Mouse (Mus musculus) CH12.LX (cell line): ENCODE results near the gene Iqca. TPM values are rescaled to one million over a fixed set of nuclear protein-coding genes. Genes with fewer than 3 reads are reported as not detected.
A peak's percentile ranks its signal among the peaks of the same experiment; 100 is the strongest.

Source experiments
- DNase-seq: peaks from one replicate; pipeline ENCODE4 v3.0.0-alpha.2; 2013; ENCODE audit errors: extremely low read depth
- H3K27ac ChIP-seq: 2 replicates; pipeline ENCODE4 v1.5.1; 2012; ENCODE audit warnings: low read depth, mild to moderate bottlenecking, control low read depth, moderate library complexity; ENCODE audit not compliant: insufficient read depth
- H3K27me3 ChIP-seq: replicated peaks from 2 replicates; pipeline ENCODE3; 2012; ENCODE audit warnings: inconsistent platforms
- H3K36me3 ChIP-seq, 2 experiments: replicated peaks in 1 of 2; 2 replicates each; pipeline versions ENCODE3 to v1.6.1; 2012; ENCODE audit warnings: inconsistent platforms in 1 of 2, low read length in 1 of 2, mild to moderate bottlenecking in 1 of 2, mixed read lengths in 1 of 2, moderate library complexity in 1 of 2; ENCODE audit not compliant: control insufficient read depth in 1 of 2, insufficient read depth in 1 of 2
- H3K4me1 ChIP-seq, 2 experiments: 2 replicates each; pipeline ENCODE4 v1.6.1; 2012; ENCODE audit warnings: inconsistent platforms in 1 of 2, moderate library complexity in 1 of 2; ENCODE audit not compliant: insufficient read depth in 2 of 2, control insufficient read depth in 1 of 2
- H3K4me2 ChIP-seq: 2 replicates; pipeline ENCODE4 v1.6.1; 2012; ENCODE audit warnings: low read depth, mild to moderate bottlenecking, control low read depth; ENCODE audit not compliant: poor library complexity, insufficient read depth, severe bottlenecking
- H3K4me3 ChIP-seq, 3 experiments: fragments of 150-350 bp in 1 of 3; sonication (generic) in 1 of 3; replicated peaks in 1 of 3; 2 replicates each; pipeline versions ENCODE3 to v1.5.1; 2011 to 2012; ENCODE audit warnings: low read depth in 2 of 3, low read length in 2 of 3, mild to moderate bottlenecking in 2 of 3, moderate library complexity in 2 of 3, control low read depth in 1 of 3, improper control_type of control experiment in 1 of 3, inconsistent platforms in 1 of 3, mixed read lengths in 1 of 3; ENCODE audit not compliant: poor library complexity in 1 of 3
- H3K79me2 ChIP-seq: replicated peaks from 2 replicates; pipeline ENCODE4 v1.6.1; 2012; ENCODE audit warnings: mild to moderate bottlenecking, moderate library complexity; ENCODE audit not compliant: control insufficient read depth, poor library complexity, insufficient read depth, severe bottlenecking; ENCODE audit errors: extremely low read depth
- H3K9ac ChIP-seq: 2 replicates; pipeline ENCODE4 v1.6.1; 2012; ENCODE audit warnings: low read depth, mild to moderate bottlenecking, control low read depth, moderate library complexity; ENCODE audit not compliant: insufficient read depth
- H3K9me3 ChIP-seq: replicated peaks from 2 replicates; pipeline ENCODE3; 2012; ENCODE audit warnings: low read length, inconsistent platforms, mixed read lengths
- CTCF ChIP-seq, 2 experiments: IDR thresholded peaks in 1 of 2; conservative IDR thresholded peaks in 1 of 2; 2 replicates each; pipeline ENCODE4 v1.5.1; 2011 to 2012; ENCODE audit warnings: low read depth in 2 of 2, low read length in 2 of 2, improper control_type of control experiment in 1 of 2, inconsistent platforms in 1 of 2, mild to moderate bottlenecking in 1 of 2, moderate library complexity in 1 of 2
- ETS1 ChIP-seq: conservative IDR thresholded peaks from 2 replicates; pipeline ENCODE4 v1.6.1; 2012; ENCODE audit warnings: low read depth, mild to moderate bottlenecking, inconsistent platforms, low read length, improper control_type of control experiment, moderate library complexity
- JUN ChIP-seq: IDR thresholded peaks from 2 replicates; pipeline ENCODE4 v1.6.1; 2011; ENCODE audit warnings: low read depth, mild to moderate bottlenecking, low read length, improper control_type of control experiment, moderate library complexity; ENCODE audit not compliant: insufficient read depth
- MEF2A ChIP-seq: IDR thresholded peaks from 2 replicates; pipeline ENCODE4 v1.6.1; 2014; ENCODE audit warnings: low read depth, mild to moderate bottlenecking, inconsistent platforms, low read length, improper control_type of control experiment, borderline replicate concordance
- NELFE ChIP-seq: IDR thresholded peaks from 2 replicates; pipeline ENCODE4 v1.6.1; 2011; ENCODE audit warnings: low read depth, low read length, improper control_type of control experiment
- POLR2A ChIP-seq: IDR thresholded peaks from 2 replicates; pipeline ENCODE4 v1.6.1; 2011; ENCODE audit warnings: low read depth, mild to moderate bottlenecking, improper control_type of control experiment, low read length
- RCOR1 ChIP-seq: conservative IDR thresholded peaks from 2 replicates; pipeline ENCODE4 v1.6.1; 2012; ENCODE audit warnings: low read depth, mild to moderate bottlenecking, inconsistent platforms, low read length, improper control_type of control experiment
- TCF12 ChIP-seq: IDR thresholded peaks from 2 replicates; pipeline ENCODE4 v1.6.1; 2014; ENCODE audit warnings: low read depth, mild to moderate bottlenecking, inconsistent platforms, low read length, improper control_type of control experiment
- dilution Hi-C: fragments of 300-500 bp; cut with MboI; formaldehyde crosslinking; loops from 2 replicates; pipeline ENCODE4 v1.14.3; 2020; ENCODE audit warnings: low sequenced_read_pairs; ENCODE audit not compliant: extremely low pct_unique_long_range_greater_than_20kb, extremely low pct_ligation_motif_present
- in situ Hi-C: fragments of 300-500 bp; cut with MboI; formaldehyde crosslinking; loops from 3 replicates; pipeline ENCODE4 v1.14.3; 2019; ENCODE audit warnings: low sequenced_read_pairs, low pct_ligation_motif_present, low pct_unique_long_range_greater_than_20kb, mixed read lengths
- polyA plus RNA-seq: library from polyadenylated mRNA; unstranded; fragments of >175 nt; gene quantifications from 2 replicates; pipeline ENCODE4 v1.2.1, GENCODE M21; 2012; ENCODE audit warnings: low read depth; ENCODE audit not compliant: insufficient read length
- total RNA-seq, 2 experiments: library from RNA; depleted of rRNA; stranded (reverse); fragments of 300-350 nt in 1 of 2; fragments of >200 nt in 1 of 2; gene quantifications; 2 replicates each; pipeline ENCODE4 v1.2.3; 2012 to 2014

Iqca gene
- total and polyA plus RNA-seq, 3 experiments, result 0.19 TPM; not detected in 2

GRCm38 (mm10) chr1:90013273-90013672 lies 139.9 kb downstream of the Iqca start:
- dilution Hi-C loops, result no loop called here
- Histone ChIP-seq H3K36me3 (no peaks in the 10 kb centered on the region), H3K79me2 (no peaks in the 10 kb centered on the region), H3K9me3 (peaks cover 3% of the 10 kb centered on the region), H3K4me3 (no peak overlapping the region), H3K4me2 (no peak overlapping the region), H3K9ac (no peak overlapping the region), H3K27ac (no peak overlapping the region), H3K4me1 (no peaks in the 10 kb centered on the region), H3K27me3 (peaks cover 48% of the 10 kb centered on the region)
- DNase-seq, result peak; percentile 5
- in situ Hi-C loops, result no loop called here
- TF ChIP-seq TCF12, result no peak
- peak in 1 of 2 experiments; percentile 12; a peak in 1 of 4 replicates for TF ChIP-seq CTCF (conservative IDR thresholded peaks at IDR 0.05 in 1 of 2, IDR thresholded peaks at IDR 0.05 in 1 of 2; ENCODE audit: low read depth in 2 of 2, low read length in 2 of 2)
- no peak for TF ChIP-seq RCOR1

- Histone ChIP-seq H3K36me3 (no peaks in the 10 kb centered on the region), H3K4me1 (no peaks in the 10 kb centered on the region), H3K27me3 (peaks cover 45% of the 10 kb centered on the region)
- dilution Hi-C loops, result no loop called here
- no peak for TF ChIP-seq NELFE
- TF ChIP-seq JUN, result no peak
- TF ChIP-seq CTCF (conservative IDR thresholded peaks at IDR 0.05 in 1 of 2, IDR thresholded peaks at IDR 0.05 in 1 of 2; ENCODE audit: low read depth in 2 of 2, low read length in 2 of 2), result 0 out of 4 replicates have a peak, but pooled peaks have one; percentile 12 to 16
- TF ChIP-seq ETS1, result no peak
- TF ChIP-seq, all 38 proteins: peak for 1
- no peaks in the 10 kb centered on the region for H3K79me2 ChIP-seq
- H3K4me2 ChIP-seq, result no peak overlapping the region
- in situ Hi-C loops, result no loop called here
- no peak overlapping the region for H3K27ac ChIP-seq
- H3K9ac ChIP-seq, result no peak overlapping the region
- peak; percentile 14 for DNase-seq
- no peak overlapping the region for H3K4me3 ChIP-seq
- H3K9me3 ChIP-seq, result peaks cover 3% of the 10 kb centered on the region
These were observed 140.4 kb downstream of the Iqca start for GRCm38 (mm10) chr1:90012850-90013249.

GRCm38 (mm10) chr1:90012168-90012567 lies 141.0 kb downstream of the Iqca start:
- Histone ChIP-seq H3K27ac (no peak overlapping the region), H3K9ac (no peak overlapping the region), H3K27me3 (peaks cover 39% of the 10 kb centered on the region), H3K4me2 (no peak overlapping the region), H3K79me2 (no peaks in the 10 kb centered on the region), H3K36me3 (no peaks in the 10 kb centered on the region), H3K4me3 (no peak overlapping the region), H3K9me3 (peaks cover 3% of the 10 kb centered on the region), H3K4me1 (no peaks in the 10 kb centered on the region)
- DNase-seq, result no peak
- dilution Hi-C loops, result no loop called here
- in situ Hi-C loops, result no loop called here
- TF ChIP-seq POLR2A (no peak), MEF2A (no peak)
